Mouse (Mus musculus) layer of hippocampus, postnatal 10 days (tissue): ENCODE measurements at regions not wholly inside any gene's neighbourhood (a gene's known extent, or its start where the extent isn't known, plus 50 kb on each side); places are given as distances from the start of the nearest gene placed in this dataset.
"Not testable (repeated sequence)": the region's sequence is repeated elsewhere in the genome, so short reads cannot be mapped to it uniquely, and the experiment has no call there.

ENCODE experiments used
- DNase-seq, 2 experiments: peaks; one replicate each; pipeline ENCODE4 v3.0.0; 2021; ENCODE audit warnings: low spot score in 2 of 2

DNA sequence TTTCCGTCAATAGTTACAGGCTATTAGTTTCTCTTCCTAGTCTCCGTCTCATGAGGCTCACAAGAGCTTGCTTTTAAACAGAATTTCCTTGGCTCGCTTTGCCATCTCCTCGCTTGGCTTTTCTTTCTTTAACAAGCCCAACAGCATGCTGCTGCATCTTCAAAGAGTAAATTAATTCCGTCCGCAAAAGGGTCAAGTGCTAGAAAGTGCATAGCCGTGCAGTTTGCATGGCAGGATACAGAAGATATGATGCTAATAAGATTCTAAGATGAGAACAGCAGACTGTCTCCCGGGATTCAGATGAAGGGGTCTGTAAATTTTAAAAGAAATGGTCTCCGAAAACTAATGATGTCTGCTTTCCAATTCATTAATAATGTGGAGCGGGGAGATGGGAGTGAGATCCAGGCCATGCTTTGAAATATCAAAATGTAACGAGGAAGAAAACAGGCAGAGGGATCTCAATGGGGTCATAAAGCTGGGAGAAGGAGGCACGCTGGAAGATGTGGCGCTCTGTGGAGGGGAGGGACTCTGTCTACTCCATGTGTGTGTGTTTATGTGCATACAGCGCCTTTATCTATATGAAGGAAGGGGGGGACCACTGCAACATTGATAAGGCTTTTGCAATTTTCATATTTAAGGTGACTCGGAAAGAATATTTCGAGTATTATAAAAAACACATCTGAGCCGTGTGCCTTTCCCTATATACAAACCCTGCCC, 183.0 kb upstream of the Pmfbp1 start:
- DNase-seq, result no peak

- DNase-seq, result no peak
These were observed 182.2 kb upstream of the Pmfbp1 start for GRCm38 (mm10) chr8:109311484-109312210.

DNA sequence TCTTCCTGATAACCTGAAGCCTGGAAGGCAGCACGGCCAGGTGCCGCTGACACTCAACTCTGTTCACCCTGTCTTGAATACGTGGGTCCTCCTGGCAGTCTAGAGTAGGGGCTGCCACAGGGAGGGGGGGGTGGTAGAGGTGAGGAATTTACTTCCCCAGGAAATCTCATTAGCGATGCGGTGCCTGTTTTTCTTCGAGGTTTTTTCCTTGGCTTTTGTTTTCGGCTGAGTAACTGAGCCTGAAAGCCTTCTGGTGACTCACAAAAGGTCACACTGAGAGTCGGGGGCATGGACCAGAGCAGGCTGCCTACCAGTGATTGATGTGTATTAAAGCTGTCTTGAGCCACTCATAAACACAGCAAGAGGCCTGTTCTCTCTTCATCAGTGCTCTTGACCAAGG, 181.1 kb upstream of the Pmfbp1 start:
- DNase-seq, result no peak

- no peak for DNase-seq
These were observed 172.9 kb upstream of the Pmfbp1 start for GRCm38 (mm10) chr8:109320955-109321354.

- DNase-seq, result no peak
These were observed 170.5 kb upstream of the Pmfbp1 start for GRCm38 (mm10) chr8:109323351-109323750.

DNA sequence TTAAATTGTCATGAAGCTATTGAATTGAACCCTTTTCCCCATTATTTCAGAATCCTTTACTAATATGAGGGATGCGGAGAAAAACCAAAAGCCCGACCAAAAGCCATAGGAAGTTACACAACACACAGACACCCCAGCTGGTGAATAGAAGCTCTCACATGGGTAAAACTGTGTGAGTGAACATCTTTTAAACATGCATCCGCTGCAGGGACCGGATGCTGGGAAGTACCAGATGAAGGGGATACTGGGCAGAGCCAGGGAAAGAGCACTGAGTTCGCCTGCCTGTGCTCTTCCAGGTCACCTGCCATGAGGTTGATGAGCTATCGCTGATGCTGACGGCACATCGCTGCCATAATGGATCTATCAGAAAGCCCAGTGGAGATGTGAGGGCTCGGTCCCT, 169.6 kb upstream of the Pmfbp1 start:
- DNase-seq, result no peak

DNA sequence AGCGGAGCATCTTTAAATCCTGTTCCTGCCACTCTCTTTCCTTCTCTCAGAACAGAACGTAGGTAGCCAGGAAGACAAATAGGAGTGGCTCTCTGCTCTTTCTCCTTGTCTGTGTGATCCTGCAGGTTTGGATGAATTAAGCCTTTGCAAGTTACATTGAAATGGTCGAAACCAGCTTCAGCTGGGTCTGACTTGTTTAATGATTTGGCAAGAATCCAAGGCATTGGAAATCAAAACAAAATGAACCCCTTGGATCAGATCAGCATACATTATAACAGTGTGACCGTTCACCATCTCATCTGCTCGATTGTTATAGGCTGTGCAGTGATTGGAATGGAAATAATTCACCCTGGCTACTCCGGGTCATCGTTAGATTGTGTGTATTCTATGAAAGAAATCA, 157.6 kb upstream of the Pmfbp1 start:
- no peak for DNase-seq

DNA sequence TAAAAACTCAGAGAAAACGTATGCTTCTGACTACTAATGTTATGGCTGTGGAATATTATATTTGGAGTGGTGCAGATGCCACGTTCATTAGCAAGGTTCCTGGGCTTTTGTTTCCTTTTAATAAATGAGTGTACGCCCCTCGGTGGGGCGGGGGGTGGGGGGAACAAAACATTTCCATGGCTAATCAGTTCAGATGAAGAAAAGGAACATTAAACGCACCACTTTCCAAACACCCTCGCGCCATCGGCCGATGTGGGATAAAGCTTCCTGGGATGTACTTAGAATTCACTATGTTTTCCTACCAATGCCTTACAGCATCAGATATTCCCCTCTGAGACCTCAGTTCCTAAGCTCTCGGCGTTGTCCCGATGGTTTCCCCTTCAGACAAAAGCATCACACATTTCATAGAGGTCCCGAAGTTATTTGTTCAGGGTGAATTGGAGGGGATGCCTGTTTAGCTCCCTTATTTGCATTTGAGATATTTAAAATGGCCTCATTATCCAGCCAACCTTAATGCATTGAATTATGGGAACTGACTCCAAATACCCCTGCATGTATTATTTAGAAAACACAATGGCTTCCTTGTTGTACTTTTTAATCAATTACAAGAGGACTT, 155.5 kb upstream of the Pmfbp1 start:
- no peak for DNase-seq

- DNase-seq, result not testable (repeated sequence)
These were observed 153.2 kb upstream of the Pmfbp1 start for GRCm38 (mm10) chr8:109340647-109341046.

DNA sequence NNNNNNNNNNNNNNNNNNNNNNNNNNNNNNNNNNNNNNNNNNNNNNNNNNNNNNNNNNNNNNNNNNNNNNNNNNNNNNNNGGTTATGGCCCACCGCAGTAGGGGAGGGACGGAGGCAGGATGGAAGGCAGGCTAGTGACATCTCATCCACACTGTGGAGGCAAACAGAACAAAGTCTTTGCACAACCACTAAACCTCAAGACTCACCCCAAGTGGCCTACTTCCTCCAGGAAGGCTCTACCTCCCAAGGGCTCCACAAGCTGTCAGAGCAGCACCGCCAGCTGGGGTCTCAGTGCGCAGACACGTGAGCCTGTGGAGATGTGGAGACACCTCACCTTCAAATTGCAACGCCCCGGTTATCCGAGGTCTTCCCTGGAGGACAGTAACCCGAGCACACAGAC, 138.7 kb upstream of the Pmfbp1 start:
- DNase-seq, result no peak

DNA sequence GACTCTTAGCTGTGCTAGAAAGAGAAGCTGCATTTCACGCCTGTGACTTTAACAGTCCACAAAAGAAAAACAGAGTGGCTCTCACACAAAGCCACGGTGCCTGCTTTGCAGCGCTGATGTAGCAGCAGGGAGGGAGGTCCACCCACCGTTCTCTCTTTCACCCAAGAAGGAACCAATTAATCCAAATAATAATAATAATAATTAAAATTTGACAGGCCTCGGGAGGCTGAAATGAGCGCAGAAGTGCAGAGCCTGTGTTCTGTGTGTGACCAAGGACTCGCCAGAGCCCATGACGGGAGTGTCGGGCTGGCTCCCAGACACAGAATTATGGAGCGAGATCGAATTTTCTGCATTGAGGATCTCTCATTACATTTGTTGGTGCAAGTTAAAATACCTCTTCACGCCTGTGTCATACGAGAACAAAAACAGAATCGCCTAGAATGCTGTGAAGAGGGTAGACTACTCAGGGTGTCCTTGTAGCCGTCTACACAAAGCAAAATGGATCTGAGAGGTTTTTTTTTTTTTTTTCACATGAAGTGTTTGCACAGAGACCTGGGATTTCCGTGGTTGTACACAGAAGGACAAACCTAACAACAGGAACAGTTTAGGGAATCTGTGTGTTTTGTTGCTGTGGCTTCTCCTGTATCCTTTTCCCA, 134.3 kb upstream of the Pmfbp1 start:
- peak; percentile 15 to 23 for DNase-seq

DNA sequence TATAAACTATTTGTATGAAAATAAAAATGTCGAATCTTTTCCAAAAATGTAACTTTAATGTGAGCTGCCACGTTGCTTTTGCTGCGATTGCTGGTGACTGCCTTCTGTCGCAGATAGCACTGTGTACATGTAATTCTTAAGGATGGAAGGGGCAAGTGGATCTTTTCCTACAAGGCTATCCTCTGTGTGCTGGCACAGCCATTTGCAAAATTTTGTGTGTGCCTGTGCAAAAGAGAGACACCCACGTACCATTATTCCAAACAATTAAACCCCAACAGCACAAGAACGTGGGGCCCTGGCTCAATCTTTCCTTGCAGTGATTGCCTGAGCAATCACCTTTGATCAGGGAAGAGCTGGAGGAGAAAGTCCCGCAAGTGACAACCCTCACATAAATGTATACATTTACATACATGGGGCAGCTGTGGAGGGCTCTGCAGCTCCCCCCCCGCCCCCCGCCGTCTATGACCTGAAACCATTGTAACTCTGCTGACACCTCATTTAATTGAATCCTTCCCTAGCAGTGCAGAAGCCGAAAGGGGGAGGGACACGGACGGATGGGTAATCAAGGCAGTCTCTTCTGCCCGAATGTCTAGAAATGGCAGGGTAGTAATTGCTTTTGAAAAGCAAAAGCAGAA, 133.6 kb upstream of the Pmfbp1 start:
- peak; percentile 17 to 32 for DNase-seq

GRCm38 (mm10) chr8:109360904-109361303, 132.9 kb upstream of the Pmfbp1 start:
- DNase-seq, result peak; percentile 25 to 26

DNA sequence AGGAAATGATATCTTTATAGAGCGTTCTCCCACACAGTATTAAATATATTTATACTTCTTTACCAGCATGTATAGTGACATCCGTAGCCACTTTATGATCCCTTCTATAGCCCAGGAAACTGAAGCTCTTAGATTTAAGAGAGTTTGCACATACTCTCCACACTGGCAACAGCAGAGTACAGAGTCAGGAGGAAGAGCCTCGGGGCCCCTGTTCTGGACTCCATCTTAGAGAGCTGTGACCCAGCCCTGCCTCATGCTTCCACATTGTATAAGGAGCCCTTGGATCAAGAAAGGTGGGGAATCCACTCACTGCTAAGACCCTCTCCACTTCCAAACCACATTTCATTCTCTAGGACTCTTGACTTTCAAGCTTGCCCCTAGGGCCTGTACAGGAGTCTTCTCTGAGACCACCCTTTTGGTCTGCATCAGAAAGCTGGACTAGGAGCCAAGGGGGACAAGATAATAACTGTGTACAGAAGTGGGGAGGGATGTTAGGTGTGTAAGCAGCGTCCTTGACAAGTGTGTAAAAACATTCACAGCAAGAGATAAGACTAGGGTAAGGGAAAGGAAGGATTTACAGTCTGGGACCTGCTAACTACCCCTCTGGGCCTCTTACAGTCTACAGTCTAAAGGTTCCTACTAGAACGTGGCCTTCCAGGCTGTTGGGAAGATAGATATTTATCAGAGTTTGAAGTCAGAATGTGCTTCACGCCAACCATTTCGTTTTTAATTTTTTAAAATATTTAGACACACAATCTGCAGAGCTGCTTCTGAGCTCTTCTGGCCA, 132.1 kb upstream of the Pmfbp1 start:
- no peak for DNase-seq

DNA sequence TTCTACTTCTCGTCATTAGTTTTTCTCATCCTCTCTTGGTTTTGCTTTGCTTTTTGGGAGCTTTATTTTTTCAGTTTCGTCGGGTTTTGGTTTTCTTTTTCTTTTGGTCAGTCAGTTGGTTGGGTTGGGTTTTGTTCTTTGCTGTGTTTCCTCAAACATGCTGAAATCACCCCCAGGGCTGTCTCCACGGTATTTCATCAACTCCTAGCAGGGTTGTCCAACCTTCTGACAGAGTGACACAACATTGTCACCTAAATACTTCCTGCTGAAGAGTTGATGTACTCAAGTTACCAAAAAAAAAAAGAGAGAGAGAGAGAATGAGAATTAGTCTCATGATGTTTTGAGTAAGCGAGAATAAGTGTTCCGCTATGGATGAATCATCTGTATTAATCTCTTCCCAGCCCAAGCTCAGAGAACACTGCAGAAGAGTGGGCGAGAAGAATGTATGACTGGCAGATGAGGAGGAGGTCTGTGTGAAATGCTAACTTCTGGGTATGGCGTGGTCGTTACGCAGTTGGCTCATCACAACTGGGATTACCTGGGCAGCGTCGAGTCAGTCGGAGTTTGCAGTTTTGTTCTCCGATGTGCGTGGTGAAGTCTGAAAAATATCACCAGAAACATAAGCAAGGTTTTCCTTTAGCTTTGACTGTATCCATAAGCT, 130.5 kb upstream of the Pmfbp1 start:
- no peak for DNase-seq

DNA sequence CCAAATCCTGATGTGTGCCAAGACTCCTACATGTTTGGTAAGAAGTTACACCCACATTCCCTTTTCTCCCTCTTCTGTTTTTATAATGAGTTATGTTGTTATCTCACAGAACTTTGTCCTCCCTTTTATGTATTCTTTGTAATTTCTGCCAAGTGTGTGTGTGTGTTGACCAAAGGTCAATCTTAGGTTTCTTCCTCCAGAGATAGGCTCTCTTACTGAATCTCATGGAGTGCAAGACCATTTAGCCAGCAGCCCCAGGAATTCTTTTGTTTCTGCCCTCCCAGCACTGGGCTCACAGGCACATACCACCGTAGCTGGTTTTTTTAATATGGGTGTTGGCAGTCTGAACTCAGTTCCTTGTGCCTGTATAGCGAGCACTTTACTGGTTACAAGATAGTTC, 119.8 kb upstream of the Pmfbp1 start:
- DNase-seq, result no peak

GRCm38 (mm10) chr8:109384881-109385280, 108.9 kb upstream of the Pmfbp1 start:
- no peak for DNase-seq

DNA sequence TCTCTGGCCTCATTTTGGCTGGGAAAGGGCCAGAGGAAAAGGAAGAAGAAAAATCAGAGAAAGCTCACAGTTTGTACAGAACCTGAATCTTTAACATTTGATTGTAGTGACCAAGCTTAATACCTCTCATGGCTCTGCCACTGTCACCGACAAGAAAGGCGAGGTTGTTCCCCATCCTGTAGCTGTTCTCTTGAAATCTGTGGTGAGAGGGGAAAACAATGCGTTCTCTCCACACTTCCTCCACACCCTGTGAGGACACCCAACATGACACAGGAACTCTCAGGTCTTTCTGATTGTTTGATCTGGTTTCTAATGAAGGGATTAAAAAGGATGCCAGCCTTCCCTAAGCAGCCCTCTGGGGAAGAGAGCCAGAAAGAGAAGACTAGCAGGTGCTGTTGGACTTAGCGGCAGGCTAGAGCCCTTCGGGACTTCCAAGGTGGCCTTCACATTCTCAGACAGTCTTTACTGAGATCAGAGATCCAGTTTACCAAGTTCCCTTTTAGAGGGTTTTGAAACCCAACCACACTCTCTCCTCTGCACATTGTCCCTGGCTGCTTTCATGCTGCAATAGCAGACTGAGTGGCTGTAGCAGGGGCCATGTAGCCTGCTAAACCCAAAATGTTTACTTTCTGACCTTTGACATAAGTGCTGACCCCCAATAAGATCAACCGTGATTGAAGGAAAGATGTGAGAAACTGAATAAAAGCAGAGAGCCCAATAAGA, 98.5 kb upstream of the Pmfbp1 start:
- no peak for DNase-seq

- no peak for DNase-seq
These were observed 94.2 kb upstream of the Pmfbp1 start for GRCm38 (mm10) chr8:109399616-109400015.
